Mouse (Mus musculus) limb, embryonic 11.5 days (tissue): ENCODE data around the gene Bivm. TPM values are rescaled to one million over a fixed set of nuclear protein-coding genes. Genes with fewer than 3 reads are reported as not detected.

ENCODE experiments used
- polyA plus RNA-seq: library from polyadenylated mRNA; unstranded; fragments of >200 nt; fragmentation: Nextera tagmentation; extraction: Ambion mirVana; gene quantifications from 2 replicates; pipeline ENCODE4 v1.2.1, GENCODE M21; 2014

Bivm gene
- polyA plus RNA-seq, 1 experiment from 2014 or later = 29.5 TPM

Other genes starting within 250 kb of the Bivm start
- gene Tpp2, start 185.3 kb upstream of the Bivm start, polyA plus RNA-seq = 68.9 and 71.8 TPM in 2 replicates
- 0.81 and 1.0 TPM in 2 replicates for gene Mettl21c, start 98.9 kb upstream of the Bivm start, polyA plus RNA-seq
- gene Gm8251, start 57.0 kb upstream of the Bivm start, polyA plus RNA-seq = 0.14 and 0.20 TPM in 2 replicates
- gene Tex30, start 16.5 kb upstream of the Bivm start, polyA plus RNA-seq = 91.1 and 101 TPM in 2 replicates
- 84.1 and 84.2 TPM in 2 replicates for gene Kdelc1, start 149 bp upstream of the Bivm start, polyA plus RNA-seq
- 26.0 and 29.5 TPM in 2 replicates for gene Ercc5, start 28.8 kb downstream of the Bivm start, polyA plus RNA-seq
- gene Mettl21e, start 100.0 kb downstream of the Bivm start, polyA plus RNA-seq = not detected in 2 replicates